Mouse (Mus musculus) heart, embryonic 12.5 days (tissue): ENCODE results near the gene Lsm14b. TPM values are rescaled to one million over a fixed set of nuclear protein-coding genes. Genes with fewer than 3 reads are reported as not detected.
A peak's percentile ranks its signal among the peaks of the same experiment; 100 is the strongest.

Source experiments
- ATAC-seq: fragments of 200-750 bp; cut with Nextera tagmentation; 2 replicates; pipeline ENCODE4 v1.8.0; 2017; ENCODE audit warnings: moderate TSS enrichment, moderate library complexity; ENCODE audit not compliant: insufficient number of reproducible peaks, low FRiP score
- H3K27ac ChIP-seq: fragments of 300-500 bp; sonication (generic); 2 replicates; pipeline ENCODE4 v1.5.1; 2016; ENCODE audit warnings: mild to moderate bottlenecking, moderate library complexity; ENCODE audit not compliant: poor library complexity, severe bottlenecking
- H3K27me3 ChIP-seq: fragments of 300-500 bp; sonication (generic); replicated peaks from 2 replicates; pipeline ENCODE4 v1.6.1; 2016; ENCODE audit warnings: mild to moderate bottlenecking, moderate library complexity
- H3K36me3 ChIP-seq: fragments of 300-500 bp; sonication (generic); 2 replicates; pipeline ENCODE4 v1.6.1; 2016; ENCODE audit warnings: mild to moderate bottlenecking, moderate library complexity
- H3K4me1 ChIP-seq: fragments of 300-500 bp; sonication (generic); replicated peaks from 2 replicates; pipeline ENCODE4 v1.6.1; 2016; ENCODE audit warnings: mild to moderate bottlenecking
- H3K4me2 ChIP-seq: fragments of 300-500 bp; sonication (generic); 2 replicates; pipeline ENCODE4 v1.6.1; 2016; ENCODE audit warnings: mild to moderate bottlenecking, moderate library complexity
- H3K4me3 ChIP-seq: fragments of 300-500 bp; sonication (generic); 2 replicates; pipeline ENCODE4 v1.5.1; 2016; ENCODE audit warnings: mild to moderate bottlenecking
- H3K9ac ChIP-seq: fragments of 300-500 bp; sonication (generic); 2 replicates; pipeline ENCODE4 v1.6.1; 2016; ENCODE audit warnings: mild to moderate bottlenecking, moderate library complexity
- H3K9me3 ChIP-seq: fragments of 300-500 bp; sonication (generic); replicated peaks from 2 replicates; pipeline ENCODE4 v1.6.1; 2016; ENCODE audit warnings: mild to moderate bottlenecking, moderate library complexity
- WGBS: fragments of 180-500 bp; shearing (Covaris S2); methylation state at CpG from one replicate; pipeline ENCODE4 v1.1.7; 2016; 5-methylcytosine and 5-hydroxymethylcytosine counted together
- polyA plus RNA-seq: library from polyadenylated mRNA; unstranded; fragments of >200 nt; fragmentation: Nextera tagmentation; extraction: Ambion mirVana; gene quantifications from 2 replicates; pipeline ENCODE4 v1.2.1, GENCODE M21; 2016

The Lsm14b gene
- 4.8 and 6.9 TPM in 2 replicates for polyA plus RNA-seq

- WGBS, result under 1% methylated on average over 69 of the region's 80 CpGs
- Histone ChIP-seq H3K9ac (peak within 1 kb of the TSS; percentile 91), H3K27me3 (peaks cover 35% of the 10 kb centered on the region), H3K4me1 (peaks cover 38% of the 10 kb centered on the region), H3K4me3 (peak within 1 kb of the TSS; percentile 85), H3K9me3 (no peaks in the 10 kb centered on the region), H3K36me3 (peaks cover 20% of the 10 kb centered on the region), H3K27ac (peak within 1 kb of the TSS; percentile 89), H3K4me2 (peak within 1 kb of the TSS; percentile 94)
- ATAC-seq, result peak; percentile 93
These were observed at the start of gene Lsm14b for GRCm38 (mm10) chr2:180024401-180025098. TSS of gene Lsm14b (plus strand) at chr2:180024987.

- WGBS, result 38% methylated on average over 82 of the region's 82 CpGs
- no peaks in the 10 kb centered on the region for H3K36me3 ChIP-seq
- ATAC-seq, result no peak
These were observed 48.9 kb upstream of the Lsm14b start for GRCm38 (mm10) chr2:179975851-179976250.

GRCm38 (mm10) chr2:179976295-179976627 is 48.5 kb upstream of the Lsm14b start:
- peak overlapping the region; percentile 83 for H3K9ac ChIP-seq
- H3K27me3 ChIP-seq, result no peaks in the 10 kb centered on the region
- H3K27ac ChIP-seq, result peak overlapping the region; percentile 78
- 10% methylated on average over 54 of the region's 54 CpGs for WGBS
- peak; percentile 43 for ATAC-seq
- peaks cover 60% of the 10 kb centered on the region for H3K4me1 ChIP-seq
- H3K36me3 ChIP-seq, result no peaks in the 10 kb centered on the region
- peak overlapping the region; percentile 99 for H3K4me2 ChIP-seq
- peak overlapping the region; percentile 94 for H3K4me3 ChIP-seq
- H3K9me3 ChIP-seq, result no peaks in the 10 kb centered on the region

More at GRCm38 (mm10) chr2:179975851-179976250, 48.9 kb upstream of the Lsm14b start:
- Histone ChIP-seq H3K4me2 (peak overlapping the region; percentile 99), H3K9me3 (no peaks in the 10 kb centered on the region), H3K4me1 (peaks cover 63% of the 10 kb centered on the region), H3K4me3 (peak overlapping the region; percentile 94), H3K27ac (peak overlapping the region; percentile 78), H3K9ac (peak overlapping the region; percentile 90), H3K27me3 (no peaks in the 10 kb centered on the region)

- peak within 1 kb of the TSS; percentile 78 for H3K27ac ChIP-seq
- H3K36me3 ChIP-seq, result no peaks in the 10 kb centered on the region
- ATAC-seq, result peak; percentile 95
- peaks cover 55% of the 10 kb centered on the region for H3K4me1 ChIP-seq
- no peaks in the 10 kb centered on the region for H3K9me3 ChIP-seq
- peak within 1 kb of the TSS; percentile 94 for H3K4me3 ChIP-seq
- H3K27me3 ChIP-seq, result no peaks in the 10 kb centered on the region
- H3K4me2 ChIP-seq, result peak within 1 kb of the TSS; percentile 99
- H3K9ac ChIP-seq, result peak within 1 kb of the TSS; percentile 90
- WGBS, result under 1% methylated on average over 70 of the region's 84 CpGs
These were observed 48.0 kb upstream of the Lsm14b start, which contains the start of gene Taf4 for GRCm38 (mm10) chr2:179976628-179977343. TSS of gene Taf4 (minus strand) at chr2:179976646.

GRCm38 (mm10) chr2:179977344-179978025 is 47.3 kb upstream of the Lsm14b start:
- Histone ChIP-seq H3K4me1 (peaks cover 48% of the 10 kb centered on the region), H3K9ac (peak overlapping the region; percentile 83), H3K9me3 (no peaks in the 10 kb centered on the region), H3K4me3 (peak overlapping the region; percentile 94), H3K27me3 (no peaks in the 10 kb centered on the region), H3K27ac (no peak overlapping the region; the same call in 1 of the 2 replicates), H3K4me2 (peak overlapping the region; percentile 99), H3K36me3 (no peaks in the 10 kb centered on the region)
- 12% methylated on average over 10 of the region's 10 CpGs for WGBS
- no peak for ATAC-seq

GRCm38 (mm10) chr2:179978250-179978649 is 46.5 kb upstream of the Lsm14b start:
- H3K4me2 ChIP-seq, result no peak overlapping the region
- no peaks in the 10 kb centered on the region for H3K27me3 ChIP-seq
- no peak for ATAC-seq
- no peak overlapping the region for H3K4me3 ChIP-seq
- no peaks in the 10 kb centered on the region for H3K9me3 ChIP-seq
- H3K36me3 ChIP-seq, result no peaks in the 10 kb centered on the region
- H3K4me1 ChIP-seq, result peaks cover 40% of the 10 kb centered on the region
- 76% methylated on average over 3 of the region's 3 CpGs for WGBS
- no peak overlapping the region for H3K9ac ChIP-seq
- no peak overlapping the region for H3K27ac ChIP-seq

GRCm38 (mm10) chr2:179979836-179980235 is 45.0 kb upstream of the Lsm14b start:
- Histone ChIP-seq H3K36me3 (no peaks in the 10 kb centered on the region), H3K27ac (no peak overlapping the region), H3K4me3 (no peak overlapping the region), H3K9ac (no peak overlapping the region), H3K4me1 (peaks cover 34% of the 10 kb centered on the region), H3K27me3 (peaks cover 5% of the 10 kb centered on the region; the same call in 1 of the 2 replicates), H3K9me3 (no peaks in the 10 kb centered on the region), H3K4me2 (no peak overlapping the region)
- whole genome bisulfite sequencing, result 50% methylated on average over 8 of the region's 8 CpGs
- ATAC-seq, result no peak

- WGBS, result 44% methylated on average over 4 of the region's 4 CpGs
- Histone ChIP-seq H3K4me2 (no peak overlapping the region), H3K9ac (no peak overlapping the region), H3K9me3 (no peaks in the 10 kb centered on the region), H3K4me1 (peaks cover 37% of the 10 kb centered on the region), H3K27me3 (peaks cover 5% of the 10 kb centered on the region; the same call in 1 of the 2 replicates), H3K4me3 (no peak overlapping the region), H3K27ac (no peak overlapping the region), H3K36me3 (no peaks in the 10 kb centered on the region)
- ATAC-seq, result no peak
These were observed 44.2 kb upstream of the Lsm14b start for GRCm38 (mm10) chr2:179980616-179981015.

- Histone ChIP-seq H3K9ac (no peak overlapping the region), H3K9me3 (no peaks in the 10 kb centered on the region), H3K27ac (no peak overlapping the region), H3K36me3 (no peaks in the 10 kb centered on the region), H3K4me2 (no peak overlapping the region), H3K4me3 (no peak overlapping the region), H3K4me1 (peaks cover 38% of the 10 kb centered on the region), H3K27me3 (peaks cover 7% of the 10 kb centered on the region; the same call in 1 of the 2 replicates)
- no peak for ATAC-seq
- 89% methylated on average over 3 of the region's 3 CpGs for WGBS
These were observed 42.1 kb upstream of the Lsm14b start for GRCm38 (mm10) chr2:179982715-179983114.

- WGBS, result 12% methylated on average over 7 of the region's 7 CpGs
- ATAC-seq, result peak; percentile 51; the same call in 1 of the 2 replicates
- H3K27ac ChIP-seq, result peak overlapping the region; percentile 22
- peaks cover 7% of the 10 kb centered on the region; the same call in 1 of the 2 replicates for H3K27me3 ChIP-seq
- no peak overlapping the region for H3K9ac ChIP-seq
- no peak overlapping the region for H3K4me3 ChIP-seq
- H3K36me3 ChIP-seq, result no peaks in the 10 kb centered on the region
- no peaks in the 10 kb centered on the region for H3K9me3 ChIP-seq
- H3K4me1 ChIP-seq, result peaks cover 30% of the 10 kb centered on the region
- H3K4me2 ChIP-seq, result no peak overlapping the region; the same call in 1 of the 2 replicates
These were observed 40.0 kb upstream of the Lsm14b start for GRCm38 (mm10) chr2:179984830-179985229.

GRCm38 (mm10) chr2:179985695-179986094 is 39.1 kb upstream of the Lsm14b start:
- no peak overlapping the region for H3K4me2 ChIP-seq
- no peak overlapping the region for H3K9ac ChIP-seq
- no peak overlapping the region for H3K4me3 ChIP-seq
- H3K27me3 ChIP-seq, result peaks cover 7% of the 10 kb centered on the region; the same call in 1 of the 2 replicates
- no peaks in the 10 kb centered on the region for H3K9me3 ChIP-seq
- ATAC-seq, result no peak
- H3K27ac ChIP-seq, result no peak overlapping the region
- no peaks in the 10 kb centered on the region for H3K36me3 ChIP-seq
- H3K4me1 ChIP-seq, result peaks cover 23% of the 10 kb centered on the region
- WGBS, result 100% methylated on average over 1 of the region's 1 CpGs
